ENCODE assay signal across 22 mouse cellular contexts in the genomic region with DNA sequence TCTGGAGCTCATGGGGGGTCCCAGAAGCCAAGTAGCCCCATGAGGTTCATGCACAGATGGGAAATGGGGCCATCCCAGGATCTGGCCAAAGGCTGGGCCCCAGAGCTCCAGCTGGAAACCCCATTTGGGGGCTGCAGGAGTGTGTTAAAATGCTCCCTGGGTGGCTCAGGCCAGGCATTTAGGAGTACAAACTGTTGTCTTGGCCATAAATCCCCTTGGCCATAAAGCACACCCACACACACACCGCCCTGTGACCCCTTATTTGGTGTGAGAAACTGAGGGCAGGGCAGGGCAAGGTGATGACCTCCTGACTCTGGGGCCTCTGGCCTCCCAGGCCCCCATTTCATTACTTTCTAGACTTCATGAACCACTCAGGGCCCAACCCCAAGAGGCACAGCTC.
DNase-seq lines count a peak whose midpoint lies in the region; ATAC-seq lines count a peak whose summit lies in the region.
"Had no signal": no experiment of that assay in that cellular context is flagged by ENCODE, and none has a peak within 500 bp of the region (broad histone marks: within the 10 kb centered on the region; RNA-seq: fewer than 3 reads in every experiment).

No protein-coding gene starts in this region.

- WGBS in heart, embryonic 10.5 days = 86% methylated on average over 1 of the region's 1 CpGs
- WGBS in midbrain, embryonic 10.5 days = 75% methylated on average over 1 of the region's 1 CpGs
- WGBS in midbrain, embryonic 15.5 days = 100% methylated on average over 1 of the region's 1 CpGs
- 36% methylated on average over 1 of the region's 1 CpGs for WGBS in limb, embryonic 10.5 days

- no peaks in the 10 kb centered on the region for H3K9me3 ChIP-seq in heart, embryonic 10.5 days
- H3K9me3 ChIP-seq in midbrain, embryonic 10.5 days (replicated peaks) = no peaks in the 10 kb centered on the region
- H3K9me3 ChIP-seq in midbrain, embryonic 15.5 days = no peaks in the 10 kb centered on the region
- H3K9me3 ChIP-seq in limb, embryonic 10.5 days (replicated peaks) = no peaks in the 10 kb centered on the region
- H3K9me3 ChIP-seq: G1E had no signal

- peaks cover 7% of the 10 kb centered on the region; the same call in 1 of the 2 replicates for H3K27me3 ChIP-seq in heart, embryonic 10.5 days (ENCODE audit: insufficient read depth, poor library complexity, severe bottlenecking)
- no peaks in the 10 kb centered on the region for H3K27me3 ChIP-seq in midbrain, embryonic 10.5 days (ENCODE audit: low read depth, poor library complexity, severe bottlenecking)
- H3K27me3 ChIP-seq in midbrain, embryonic 15.5 days (replicated peaks) = no peaks in the 10 kb centered on the region
- H3K27me3 ChIP-seq in limb, embryonic 10.5 days (ENCODE audit: low read depth, poor library complexity, severe bottlenecking) = peaks cover 7% of the 10 kb centered on the region
- H3K27me3 ChIP-seq: CH12.LX, Patski had no signal

- H3K27ac ChIP-seq in heart, embryonic 10.5 days = no peak overlapping the region
- H3K27ac ChIP-seq in midbrain, embryonic 10.5 days (replicated peaks) = 0 out of 2 replicates have a peak overlapping the region, but pooled peaks have one; percentile 34
- H3K27ac ChIP-seq in midbrain, embryonic 15.5 days = no peak overlapping the region
- 0 out of 2 replicates have a peak overlapping the region, but pooled peaks have one; percentile 32 for H3K27ac ChIP-seq in limb, embryonic 10.5 days

- DNase-seq in embryo, embryonic 9.5 days (ENCODE audit: extremely low spot score) = peak; percentile 9
- no peak for DNase-seq in embryo, embryonic 11 days
- peak; percentile 77 for DNase-seq in heart, adult 11 months
- DNase-seq in heart, embryonic 10.5 days (ENCODE audit: low spot score) = no peak
- DNase-seq in midbrain, embryonic 10.5 days (ENCODE audit: low spot score) = no peak
- no peak for DNase-seq in limb, embryonic 10.5 days (ENCODE audit: low spot score)
- DNase-seq in testis, postnatal 10 days (ENCODE audit: low spot score) = no peak
- DNase-seq: adrenal gland, adult 2 months; adrenal gland, adult 8-10 months; adrenal gland, postnatal 10 days; adrenal gland, postnatal 14 days; adrenal gland, postnatal 25 days; adrenal gland, postnatal 36 days; B cell, adult 2 months; cerebellum, adult 11 months; cerebellum, adult 11-12 months had no signal

- H3K9ac ChIP-seq in midbrain, embryonic 15.5 days = no peak overlapping the region

- H3K4me1 ChIP-seq in heart, embryonic 10.5 days = no peaks in the 10 kb centered on the region
- H3K4me1 ChIP-seq in midbrain, embryonic 10.5 days = peaks cover 6% of the 10 kb centered on the region; the same call in 1 of the 2 replicates
- no peaks in the 10 kb centered on the region for H3K4me1 ChIP-seq in midbrain, embryonic 15.5 days
- peaks cover 27% of the 10 kb centered on the region for H3K4me1 ChIP-seq in limb, embryonic 10.5 days

- no peaks in the 10 kb centered on the region for H3K36me3 ChIP-seq in heart, embryonic 10.5 days
- H3K36me3 ChIP-seq in midbrain, embryonic 10.5 days = no peaks in the 10 kb centered on the region
- H3K36me3 ChIP-seq in midbrain, embryonic 15.5 days (replicated peaks) = no peaks in the 10 kb centered on the region
- no peaks in the 10 kb centered on the region for H3K36me3 ChIP-seq in limb, embryonic 10.5 days
- H3K36me3 ChIP-seq: G1E had no signal

- no peak overlapping the region for H3K4me3 ChIP-seq in heart, embryonic 10.5 days
- H3K4me3 ChIP-seq in midbrain, embryonic 10.5 days = no peak overlapping the region
- no peak overlapping the region for H3K4me3 ChIP-seq in midbrain, embryonic 15.5 days
- no peak overlapping the region for H3K4me3 ChIP-seq in limb, embryonic 10.5 days

- no peak overlapping the region for H3K4me2 ChIP-seq in midbrain, embryonic 15.5 days

- ATAC-seq in midbrain, embryonic 15.5 days (replicated peaks) = no peak
- ATAC-seq: activated CD4-positive, CD25-positive, alpha-beta regulatory T cell, adult 4 months; CD4-positive, CD25-positive, alpha-beta regulatory T cell, adult 4 months; Patski had no signal

Comparison
In these comparisons a context has a peak if more than half of its experiments do, and no peak if none do; other contexts are left out.
1. DNase-seq: peak in embryo, embryonic 9.5 days (single experiment) and heart, adult 11 months (single experiment); none in embryo, embryonic 11 days (single experiment), heart, embryonic 10.5 days (single experiment), midbrain, embryonic 10.5 days (single experiment), limb, embryonic 10.5 days (single experiment) and testis, postnatal 10 days (single experiment).
2. H3K27ac ChIP-seq: peak in midbrain, embryonic 10.5 days (single experiment) and limb, embryonic 10.5 days (single experiment); none in heart, embryonic 10.5 days (single experiment) and midbrain, embryonic 15.5 days (single experiment).